Mouse (Mus musculus): ENCODE results near the gene Sae1. TPM values are rescaled to one million over a fixed set of nuclear protein-coding genes. Genes with fewer than 3 reads are reported as not detected.
A peak's percentile ranks its signal among the peaks of the same experiment; 100 is the strongest.
"Not testable (repeated sequence)": the region's sequence is repeated elsewhere in the genome, so short reads cannot be mapped to it uniquely, and the experiment has no call there.

The Sae1 gene
- total RNA-seq, 2 experiments from 2014 or later: 95.9 to 105 TPM

DNA sequence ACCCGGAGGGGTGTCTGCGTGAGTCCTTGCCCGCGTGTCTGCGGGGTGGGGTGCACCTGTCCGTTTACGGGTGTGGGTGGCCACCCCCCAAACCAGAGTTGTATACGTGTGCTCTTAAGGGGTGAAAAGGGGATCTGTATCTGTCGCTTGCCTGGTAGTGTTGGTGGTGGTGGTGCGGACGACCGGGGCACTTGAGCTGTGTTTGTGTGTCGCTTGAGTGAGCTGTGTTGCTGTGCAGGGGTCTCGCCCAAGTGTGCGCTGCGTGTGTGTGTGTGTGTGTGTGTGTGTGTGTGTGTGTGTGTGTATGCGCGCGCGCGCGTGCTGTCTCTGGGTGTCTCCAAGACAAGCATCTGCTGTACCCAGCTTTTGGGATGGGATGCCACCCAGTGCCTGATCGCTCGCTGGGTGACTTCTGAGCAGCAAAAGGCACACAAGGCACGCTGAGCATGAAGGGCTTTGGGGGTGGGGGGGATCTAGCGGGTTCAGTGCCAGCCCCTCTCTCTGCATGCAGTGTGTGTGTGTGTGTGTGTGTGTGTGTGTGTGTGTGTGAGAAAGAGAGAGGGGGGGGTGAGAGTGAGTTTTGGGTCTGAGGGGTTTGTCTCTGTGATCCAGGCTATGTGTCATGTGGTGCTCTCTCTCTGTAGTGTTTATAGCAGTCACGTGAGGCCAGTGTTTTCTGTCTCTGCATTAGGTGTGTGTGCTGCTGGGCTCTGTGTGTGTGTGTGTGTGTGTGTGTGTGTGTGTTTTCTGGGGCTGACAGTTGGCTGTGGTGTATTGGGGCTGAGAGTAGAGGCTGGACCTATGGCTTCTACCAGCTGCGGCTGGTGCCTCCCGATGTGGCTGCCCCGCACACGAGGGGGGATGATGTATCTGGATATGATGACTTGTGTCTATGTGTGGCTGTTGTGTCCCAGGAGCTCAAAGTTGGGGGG, 76.8 kb downstream of the Sae1 start:
- peak; percentile 64 to 69 for DNase-seq (ENCODE audit: low spot score in 2 of 2)

DNA sequence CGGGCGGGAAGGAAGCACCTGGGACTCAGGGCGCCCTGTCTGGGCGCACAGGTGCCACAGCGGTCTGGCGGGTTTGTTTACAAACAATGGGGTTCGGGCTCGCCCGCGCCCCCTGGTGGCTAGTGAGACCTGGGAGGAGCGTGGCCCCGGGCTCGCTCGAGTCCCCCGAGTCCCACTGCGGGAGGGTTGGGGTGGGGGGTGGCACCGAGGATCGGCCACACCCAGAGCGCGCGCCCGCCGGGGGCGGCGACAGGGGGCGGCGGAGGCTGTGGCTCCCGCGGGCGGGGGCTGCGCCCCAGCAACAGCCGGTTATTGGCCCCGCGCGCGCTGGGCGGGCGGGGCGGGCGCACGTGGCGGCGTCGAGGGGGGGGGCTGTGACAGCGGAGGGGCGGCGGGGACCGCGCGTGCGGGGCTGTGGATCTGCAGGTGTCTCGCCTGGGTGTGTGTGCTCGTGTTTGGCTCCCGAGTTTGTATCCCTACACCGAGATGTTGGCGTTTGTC, 77.5 kb downstream of the Sae1 start:
- DNase-seq (ENCODE audit: low spot score in 2 of 2): peak; percentile 84 to 85

DNA sequence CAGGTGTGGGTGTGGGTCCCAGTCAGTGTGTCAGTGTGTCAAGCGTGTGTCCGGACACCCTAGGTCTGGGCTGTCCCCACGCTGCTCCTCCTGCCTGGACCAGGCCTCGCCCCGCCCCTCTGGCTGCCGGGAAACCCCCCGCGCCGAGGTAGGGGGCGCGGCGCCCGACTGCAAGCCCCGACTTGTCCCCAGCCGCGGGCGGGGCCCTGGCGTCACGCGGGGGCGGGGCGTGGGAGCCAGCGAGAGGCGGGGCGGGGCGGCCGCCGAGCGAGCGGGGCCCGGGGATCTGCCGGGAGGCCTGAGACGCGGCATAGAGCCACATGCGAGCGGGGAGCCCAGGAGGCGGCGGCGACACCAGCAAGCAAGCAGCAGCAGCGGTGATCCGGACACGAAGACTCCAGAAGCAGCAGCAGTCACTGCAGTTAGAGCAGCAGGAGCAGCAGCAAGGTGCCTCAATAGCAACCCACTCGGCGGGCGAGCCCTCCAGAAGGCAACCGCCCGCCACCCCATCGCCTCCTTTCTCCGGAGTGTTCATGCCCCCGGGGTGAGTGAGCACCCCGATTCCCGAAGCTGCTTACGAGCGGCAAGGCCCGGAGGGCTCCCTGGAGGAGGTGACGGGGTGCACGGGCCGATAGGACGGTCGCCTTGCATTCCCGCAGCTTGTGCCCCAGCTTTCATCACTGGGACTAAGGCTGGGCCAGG, 78.1 kb downstream of the Sae1 start:
- DNase-seq (ENCODE audit: low spot score in 2 of 2): peak; percentile 81 to 86

DNA sequence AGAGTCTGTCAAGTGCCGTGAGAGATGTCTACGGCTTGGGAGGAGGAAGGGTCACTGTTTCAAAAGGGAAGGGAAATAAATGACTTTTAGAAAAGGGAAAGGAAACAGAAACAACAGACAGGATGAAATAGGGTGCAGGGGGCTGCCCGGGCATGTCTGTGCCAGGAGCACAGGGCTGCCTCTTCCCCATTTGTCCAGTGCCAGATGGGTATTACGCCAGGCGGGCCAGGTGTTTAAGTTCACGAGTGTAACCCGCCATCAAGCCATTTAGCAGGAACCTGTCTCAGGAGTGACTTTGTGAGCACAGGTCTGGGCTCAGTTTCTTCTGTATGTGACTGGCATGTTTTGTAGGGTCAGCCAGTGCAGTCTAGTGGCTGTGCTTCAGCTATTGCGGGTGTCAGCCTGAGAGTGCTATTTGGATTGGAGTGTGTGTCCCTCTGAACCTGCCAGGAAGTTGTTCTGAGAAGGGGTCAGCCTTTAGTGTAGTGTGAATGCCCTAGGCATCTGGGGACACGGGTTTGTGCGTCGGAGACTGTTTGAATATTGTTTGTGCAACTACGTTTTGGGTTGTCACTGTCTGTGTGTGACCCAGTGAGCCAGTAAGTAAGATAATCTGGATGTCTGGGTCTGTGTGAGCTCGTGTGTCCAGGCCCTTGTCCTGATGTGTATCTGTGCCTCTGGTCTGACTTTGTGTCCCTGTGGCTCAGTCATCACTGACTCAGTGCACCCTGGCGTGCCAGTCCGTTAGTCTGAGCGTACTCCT, 78.9 kb downstream of the Sae1 start:
- DNase-seq (ENCODE audit: low spot score in 2 of 2): no peak

DNA sequence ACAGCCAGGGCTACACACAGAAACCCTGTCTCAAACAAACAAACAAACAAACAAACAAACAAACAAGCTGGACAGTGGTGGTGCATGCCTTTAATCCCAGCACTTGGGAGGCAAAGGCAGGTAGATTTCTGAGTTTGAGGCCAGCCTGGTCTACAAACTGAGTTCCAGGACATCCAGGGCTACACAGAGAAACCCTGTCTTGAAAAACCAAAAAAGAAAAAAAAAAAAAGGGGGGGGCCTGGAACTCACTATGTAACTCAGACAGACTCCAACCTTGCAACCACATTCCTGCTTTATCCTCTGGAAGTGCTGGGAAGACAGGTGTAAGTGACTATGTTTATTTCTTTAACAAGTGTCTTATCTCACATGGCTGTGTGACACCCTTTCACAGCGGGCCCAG, 79.5 kb downstream of the Sae1 start, which contains the start of gene Bbc3:
Gene Bbc3 (plus strand): TSS at position 301 of the 400 bp plus-strand sequence.
- not testable (repeated sequence) for DNase-seq (ENCODE audit: low spot score in 2 of 2)

DNA sequence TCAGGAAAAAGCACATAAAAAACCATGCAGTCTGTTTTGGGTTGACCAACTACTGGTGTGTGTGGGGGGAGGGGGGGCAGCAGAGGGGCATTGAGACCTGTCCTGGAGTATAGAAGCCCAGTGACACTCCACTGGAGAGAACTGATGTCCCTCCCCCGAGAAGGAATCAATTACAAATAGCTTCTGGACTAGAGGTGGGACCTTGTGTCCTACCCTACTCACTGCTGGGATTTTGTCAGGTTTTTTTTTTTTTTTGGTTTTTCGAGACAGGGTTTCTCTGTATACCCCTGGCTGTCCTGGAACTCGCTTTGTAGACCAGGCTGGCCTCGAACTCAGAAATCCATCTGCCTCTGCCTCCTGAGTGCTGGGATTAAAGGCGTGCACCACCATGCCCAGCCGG, 80.5 kb downstream of the Sae1 start:
- not testable (repeated sequence) for DNase-seq (ENCODE audit: low spot score in 2 of 2)

DNA sequence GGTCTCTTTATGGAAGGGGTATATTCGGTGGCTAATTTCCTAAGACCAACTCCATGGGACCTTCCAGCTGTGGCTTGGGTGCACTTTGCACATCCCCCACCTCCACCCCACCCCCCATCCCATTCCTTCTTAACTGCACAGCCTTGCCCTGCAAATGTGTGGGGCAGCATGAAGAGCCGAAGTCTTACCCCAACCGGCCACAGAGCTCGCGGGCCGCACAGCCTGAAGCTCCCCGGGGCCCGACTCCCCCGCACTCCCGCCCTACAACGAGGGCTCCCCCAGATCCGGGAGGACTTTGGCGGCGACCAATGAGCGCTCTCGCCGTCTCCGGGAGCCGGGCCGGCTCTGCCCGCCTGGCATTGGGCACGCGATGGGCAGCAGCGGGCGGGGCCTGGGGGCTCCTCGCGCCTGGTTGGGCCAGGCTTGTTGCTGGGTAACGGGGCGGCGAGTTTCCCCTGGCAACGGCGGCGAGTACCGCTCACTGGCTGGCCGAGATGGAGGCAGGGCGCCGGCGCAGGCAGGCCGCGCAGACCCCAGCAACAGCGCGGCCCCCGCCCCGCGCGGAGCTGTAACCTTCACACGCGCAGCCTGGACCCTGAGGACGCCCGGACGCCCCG, 88.1 kb downstream of the Sae1 start:
- peak; percentile 94 to 97 for DNase-seq (ENCODE audit: low spot score in 2 of 2)

DNA sequence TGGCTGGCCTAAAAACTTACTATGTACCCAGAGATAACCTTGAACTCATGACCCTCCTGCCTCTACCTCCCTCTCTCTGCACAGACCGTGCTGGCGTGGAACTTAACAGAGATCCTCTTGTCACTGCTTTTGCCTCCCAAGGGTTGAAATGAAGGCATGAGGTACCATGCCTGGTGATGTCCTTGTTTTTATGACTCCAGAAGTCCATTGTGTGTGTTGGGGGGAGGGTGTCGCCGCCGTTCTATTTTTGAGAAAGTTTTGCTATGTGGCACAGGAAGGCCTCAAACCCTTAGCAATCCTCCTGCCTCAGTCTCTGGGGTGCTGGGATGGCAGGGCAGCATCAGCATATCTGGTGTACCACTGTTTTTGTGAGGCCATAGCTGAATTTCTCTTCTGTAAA, 88.7 kb downstream of the Sae1 start:
- DNase-seq (ENCODE audit: low spot score in 2 of 2): no peak

DNA sequence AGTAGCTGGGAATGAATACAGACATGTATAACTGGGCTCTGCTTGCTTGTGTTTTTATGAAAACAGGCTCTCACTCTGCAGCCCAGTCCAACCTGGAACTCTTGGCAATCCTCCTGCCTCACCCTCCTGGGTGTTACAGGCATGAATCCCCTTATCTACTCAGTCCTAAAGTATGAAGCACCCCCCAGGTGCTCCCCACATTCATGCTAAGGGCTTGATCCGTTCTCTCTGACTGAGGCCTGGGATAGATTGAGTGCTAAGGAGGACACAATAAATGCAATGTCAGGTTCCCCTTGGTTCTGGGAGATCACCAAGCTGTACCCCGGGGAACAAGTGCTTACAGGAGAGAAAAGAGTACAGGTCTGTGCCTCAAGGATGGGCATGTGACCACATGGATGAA, 90.0 kb downstream of the Sae1 start:
- DNase-seq (ENCODE audit: low spot score in 2 of 2): no peak

DNA sequence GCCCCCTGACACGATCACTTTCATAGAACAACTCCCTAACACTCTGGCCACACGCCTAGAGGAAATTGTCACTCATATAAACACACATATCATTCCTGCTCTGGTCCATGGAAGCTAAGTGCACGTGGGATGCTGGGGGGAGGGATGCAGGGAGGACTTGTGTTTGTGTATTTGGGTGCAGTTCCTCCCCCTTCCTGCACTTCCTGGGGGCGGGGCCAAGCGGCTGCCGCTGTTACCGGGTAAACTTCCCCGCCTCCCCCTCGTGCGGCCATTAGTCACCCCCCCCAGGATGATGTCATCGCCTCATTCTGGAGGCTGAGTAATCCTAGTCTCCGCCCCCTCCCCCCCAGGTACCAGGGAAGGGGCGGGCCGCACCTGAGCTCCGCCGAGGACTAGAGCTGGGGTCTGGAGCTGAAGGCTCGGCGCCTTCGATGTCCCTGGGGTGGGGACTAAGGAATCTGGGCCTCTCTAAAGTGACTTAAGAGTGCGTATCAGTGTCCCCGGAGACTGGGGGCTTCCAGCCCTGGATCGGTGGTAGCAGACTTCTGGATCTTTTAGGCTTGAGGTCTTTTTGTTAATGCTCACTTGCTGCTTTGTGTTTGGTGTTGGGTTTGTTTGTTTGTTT, 90.7 kb downstream of the Sae1 start:
- DNase-seq (ENCODE audit: low spot score in 2 of 2): peak; percentile 75 to 84

DNA sequence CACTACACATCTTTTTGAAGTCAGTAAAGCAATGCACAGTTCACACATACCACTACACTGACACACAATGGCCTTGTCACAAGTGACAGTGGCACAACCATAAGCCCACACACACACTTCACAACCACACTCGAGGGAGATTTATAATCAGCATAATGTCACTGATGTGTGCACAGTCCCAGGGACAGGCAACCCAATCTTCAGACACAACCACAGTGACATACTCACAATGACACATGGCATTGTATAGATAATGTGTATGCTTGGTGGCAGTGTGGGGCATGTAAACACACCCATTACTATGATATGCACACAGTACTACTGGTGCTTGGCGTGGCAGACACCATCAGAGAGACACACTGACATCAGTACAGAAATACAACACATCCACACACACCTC, 91.5 kb downstream of the Sae1 start:
- no peak for DNase-seq (ENCODE audit: low spot score in 2 of 2)

DNA sequence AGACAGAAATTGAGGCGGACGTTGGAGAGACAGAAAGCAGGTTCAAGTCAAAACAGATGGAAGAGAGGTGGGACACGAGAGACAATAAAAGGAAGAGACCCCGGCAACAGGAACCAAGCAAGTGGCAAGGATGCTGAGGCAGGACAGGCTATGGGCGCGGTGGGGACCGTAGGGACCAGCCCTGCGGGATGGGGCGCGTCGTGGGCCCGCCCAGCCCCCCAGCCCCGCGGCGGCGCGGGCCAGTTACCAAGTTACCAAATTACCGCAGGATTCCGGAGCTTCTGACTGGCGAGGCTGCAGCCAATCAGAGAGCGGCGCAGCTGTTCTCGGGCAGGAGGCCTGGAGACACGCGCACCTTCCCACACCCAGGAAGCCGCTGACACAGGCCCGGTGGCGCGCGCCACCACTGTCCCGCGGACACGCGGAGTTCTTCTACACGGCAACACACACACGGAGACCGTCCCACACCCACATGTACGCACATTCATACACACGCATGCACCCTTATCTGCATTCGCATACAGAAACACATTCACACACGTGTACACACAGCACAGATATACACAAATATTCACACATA, 92.2 kb downstream of the Sae1 start:
- DNase-seq (ENCODE audit: low spot score in 2 of 2): peak; percentile 75 to 76

DNA sequence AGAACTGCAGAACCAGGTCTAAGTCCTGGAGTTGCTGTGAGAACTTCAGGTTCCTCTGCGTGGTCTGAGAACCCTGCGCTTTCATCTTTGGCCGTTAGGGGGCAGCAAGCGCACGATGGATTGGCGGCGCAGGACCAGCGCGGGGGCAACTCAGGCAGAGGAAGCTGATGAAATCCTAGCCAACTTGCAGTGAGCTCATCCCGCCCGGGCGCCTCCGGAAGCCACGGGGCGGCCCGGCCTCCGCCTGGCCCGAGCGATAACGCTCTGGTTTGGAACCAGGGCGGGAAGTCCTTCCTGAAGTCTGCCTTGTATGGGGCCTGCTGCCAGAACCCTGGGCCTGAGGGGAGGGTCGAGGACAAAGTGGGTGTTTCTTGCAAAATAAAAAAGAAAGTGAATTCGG, 92.8 kb downstream of the Sae1 start:
- peak; percentile 93 to 94 for DNase-seq (ENCODE audit: low spot score in 2 of 2)

DNA sequence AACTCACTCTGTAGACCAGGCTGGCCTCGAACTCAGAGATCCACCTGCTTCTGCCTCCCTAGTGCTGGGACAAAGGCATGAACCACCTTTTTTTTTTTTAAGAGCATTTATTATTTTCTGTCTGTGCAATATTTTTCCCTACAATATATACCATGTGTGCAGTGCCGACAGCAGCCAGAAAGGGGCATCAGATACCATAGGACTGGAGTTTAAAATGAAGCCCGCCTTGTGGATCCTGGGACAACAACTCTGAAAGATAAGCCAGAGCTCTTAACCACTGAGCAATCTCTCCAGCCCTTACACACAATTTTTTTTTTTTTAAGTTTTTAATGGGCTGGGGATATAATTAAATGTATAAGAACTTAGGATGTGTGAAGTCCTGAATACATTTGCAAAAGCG, 93.3 kb downstream of the Sae1 start:
- no peak for DNase-seq (ENCODE audit: low spot score in 2 of 2)

DNA sequence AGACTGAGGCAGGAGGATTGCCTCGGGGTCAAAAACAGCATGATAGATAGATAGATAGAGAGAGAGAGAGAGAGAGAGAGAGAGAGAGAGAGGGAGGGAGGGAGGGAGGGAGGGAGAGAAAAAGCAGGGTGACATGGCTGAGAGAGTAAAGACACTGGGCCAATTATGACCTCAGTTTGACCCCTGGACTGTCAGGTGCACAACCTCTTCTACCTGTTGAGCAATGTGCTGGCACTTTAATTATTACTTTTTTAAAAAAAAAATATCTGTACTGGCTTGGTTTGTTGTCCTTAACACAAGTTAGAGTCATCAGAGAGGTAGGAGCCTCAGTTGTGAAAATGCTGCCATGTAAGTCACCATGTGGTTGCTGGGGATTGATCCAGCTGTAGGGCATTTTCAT, 99.8 kb downstream of the Sae1 start:
- no peak for DNase-seq (ENCODE audit: low spot score in 2 of 2)

DNA sequence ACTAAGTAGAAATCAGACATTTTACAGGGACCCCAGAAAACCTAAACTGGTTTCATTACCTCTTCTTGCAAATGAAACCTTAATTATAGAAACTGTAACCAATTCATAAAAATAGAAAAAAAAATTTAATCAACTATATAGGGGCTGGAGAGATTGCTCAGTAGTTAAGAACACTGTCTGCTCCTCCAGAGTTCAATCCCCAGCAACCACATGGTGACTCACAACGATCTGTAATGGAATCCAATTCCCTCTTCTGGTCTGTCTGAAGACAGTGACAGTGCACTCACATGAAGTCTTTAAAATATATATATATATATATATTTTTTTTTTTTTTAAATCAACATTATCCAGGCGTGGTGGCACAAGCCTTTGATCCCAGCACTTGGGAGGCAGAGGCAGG, 100.6 kb downstream of the Sae1 start:
- no peak for DNase-seq (ENCODE audit: low spot score in 2 of 2)

DNA sequence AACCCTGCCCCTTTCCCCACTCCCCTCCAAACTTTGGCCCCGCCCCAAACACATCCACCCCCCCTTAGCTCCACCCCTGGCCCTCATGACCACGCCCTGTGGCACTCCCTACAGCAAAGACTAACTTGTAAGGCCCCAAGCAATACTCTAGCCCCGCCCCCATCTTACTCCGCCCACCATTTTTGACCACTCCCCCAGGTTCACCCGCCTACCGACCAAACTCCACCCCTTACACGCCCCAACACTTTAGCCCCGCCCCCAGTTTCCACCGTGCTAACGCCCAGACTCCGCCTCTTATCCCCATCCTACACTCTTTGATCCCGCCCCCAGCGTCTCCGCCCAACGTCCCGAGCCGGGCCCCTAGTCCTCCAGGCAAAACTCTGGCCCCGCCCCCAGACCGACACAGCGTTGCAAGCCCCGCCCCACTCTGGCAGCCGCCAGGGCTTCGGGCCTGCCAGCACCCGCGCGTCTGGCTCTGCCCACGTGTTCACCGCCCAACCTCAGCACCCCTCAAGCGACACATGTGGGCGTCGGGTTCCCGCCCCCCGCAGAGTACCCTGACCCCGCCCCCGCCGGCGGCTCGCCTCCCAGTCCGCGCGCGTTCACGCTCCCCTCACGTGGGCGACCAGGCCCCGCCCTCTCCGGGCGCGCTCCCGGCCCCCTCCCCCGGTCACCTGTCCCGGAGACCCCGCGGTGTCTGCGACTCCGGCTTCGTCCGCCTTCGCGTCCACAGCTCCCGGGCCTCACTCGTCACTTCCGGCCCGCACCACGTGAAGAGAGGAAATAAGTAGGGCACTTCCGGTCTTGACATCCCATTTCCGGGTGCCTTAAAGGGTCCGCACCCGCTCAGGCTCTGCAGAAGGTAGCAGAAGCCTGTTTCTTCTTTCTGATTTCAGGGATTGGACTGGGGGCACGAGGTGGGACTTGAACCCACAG, 101.3 kb downstream of the Sae1 start, which contains the start of gene Ccdc9:
Gene Ccdc9 (minus strand): TSS at position 770 of the 936 bp plus-strand sequence.
- DNase-seq (ENCODE audit: low spot score in 2 of 2): peak; percentile 99 to 100

DNA sequence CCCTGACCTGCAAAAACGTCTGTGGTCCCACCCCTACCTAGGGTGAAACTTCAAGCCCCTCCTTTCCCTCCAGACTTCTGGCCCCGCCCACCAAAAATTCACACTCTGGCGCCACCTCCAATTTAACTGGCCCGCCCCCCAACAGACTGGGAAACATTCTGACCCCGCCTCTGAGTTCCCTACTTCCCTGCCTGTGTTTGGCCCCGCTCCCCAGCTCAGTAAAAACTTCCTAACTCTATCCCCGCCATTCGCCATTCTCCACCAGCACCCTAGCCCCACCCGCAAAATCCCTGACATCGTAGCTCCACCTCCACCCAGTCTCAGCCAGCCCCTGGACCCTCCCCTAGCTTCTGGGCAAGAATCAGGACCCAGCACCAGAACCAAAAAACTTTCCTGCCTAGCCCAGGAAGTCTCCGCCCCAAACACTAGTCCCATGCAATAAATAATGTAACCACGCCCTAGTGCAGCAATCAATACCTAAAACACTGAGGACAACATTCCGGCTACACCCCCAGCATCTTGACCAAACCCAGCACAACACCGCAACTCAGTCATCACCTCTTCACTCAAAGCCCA, 102.1 kb downstream of the Sae1 start:
- DNase-seq (ENCODE audit: low spot score in 2 of 2): peak in 1 of 2 experiments; percentile 58
